Mouse (Mus musculus) liver, adult (tissue): ENCODE data around the gene Adarb2.

ENCODE experiments used
- GATA4 ChIP-seq: IDR thresholded peaks from 2 replicates; pipeline ENCODE4 v1.6.1; 2014; ENCODE audit warnings: mild to moderate bottlenecking, low read length; ENCODE audit not compliant: insufficient replicate concordance

The Adarb2 gene

DNA sequence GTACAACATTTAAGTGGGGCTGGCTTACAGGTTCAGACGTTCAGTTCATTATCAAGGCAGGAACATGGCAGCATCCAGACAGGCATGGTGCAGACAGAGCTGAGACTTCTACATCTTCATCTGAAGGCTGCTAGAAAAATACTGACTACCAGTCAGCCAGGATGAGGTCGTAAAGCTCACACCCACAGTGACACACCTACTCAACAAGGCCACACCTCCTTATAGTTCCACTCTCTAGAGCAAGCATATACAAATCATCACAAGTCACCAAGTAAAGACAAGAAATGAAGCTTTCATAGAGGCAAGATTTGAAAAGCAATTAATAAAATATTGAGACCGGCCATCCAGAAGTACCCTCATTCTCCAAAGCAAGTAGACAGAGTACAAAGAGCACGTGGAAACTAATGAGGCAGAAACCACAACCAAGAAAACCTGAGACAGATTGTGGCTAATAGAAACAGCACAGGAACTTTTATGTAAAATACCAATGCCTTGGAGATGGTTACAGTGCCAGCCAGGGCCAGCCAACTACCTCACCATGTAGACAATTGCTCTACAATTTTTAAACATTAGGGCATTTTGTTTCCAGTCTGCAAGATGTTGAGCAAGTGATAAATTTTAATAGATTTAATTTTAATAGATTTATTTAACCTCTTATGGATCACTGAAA lies 394.4 kb downstream of the Adarb2 start:
- TF ChIP-seq GATA4: no peak

DNA sequence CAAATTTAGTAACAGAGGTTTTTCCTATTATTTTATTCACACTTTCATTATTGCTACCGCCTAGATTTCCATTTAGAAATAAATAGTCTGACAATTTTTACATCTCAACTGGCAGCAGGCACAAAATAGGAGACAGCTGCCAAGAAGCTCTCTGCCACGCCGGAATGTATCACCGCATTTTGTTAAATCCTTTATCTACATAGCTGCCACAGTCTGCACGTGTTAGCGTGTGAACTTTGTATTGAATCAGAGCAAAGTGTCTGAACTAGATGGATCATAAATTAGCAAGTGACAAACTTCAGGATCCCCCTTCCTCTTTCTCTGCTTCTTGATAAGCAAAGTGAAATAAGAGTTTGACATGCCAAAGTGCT lies 395.0 kb downstream of the Adarb2 start:
- TF ChIP-seq GATA4: no peak

DNA sequence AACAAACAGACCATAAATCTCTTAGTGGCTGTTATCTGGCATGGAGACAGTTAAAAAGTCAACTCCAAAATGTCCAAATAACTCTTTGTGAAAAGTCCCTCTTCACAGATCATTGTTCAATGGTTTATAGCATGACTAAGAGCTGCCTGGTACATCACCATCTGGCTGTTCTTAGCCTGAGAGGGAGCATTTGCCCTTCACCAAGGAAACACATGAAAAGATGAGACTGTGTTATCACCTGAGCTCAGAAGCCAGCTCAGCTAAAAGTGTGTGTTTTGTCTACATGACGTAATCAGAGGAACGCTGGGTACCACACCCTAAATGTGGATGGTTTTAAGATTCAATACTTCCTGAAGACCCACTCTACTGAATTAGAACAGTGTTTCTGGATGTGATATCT lies 403.0 kb downstream of the Adarb2 start:
- no peak for TF ChIP-seq GATA4

DNA sequence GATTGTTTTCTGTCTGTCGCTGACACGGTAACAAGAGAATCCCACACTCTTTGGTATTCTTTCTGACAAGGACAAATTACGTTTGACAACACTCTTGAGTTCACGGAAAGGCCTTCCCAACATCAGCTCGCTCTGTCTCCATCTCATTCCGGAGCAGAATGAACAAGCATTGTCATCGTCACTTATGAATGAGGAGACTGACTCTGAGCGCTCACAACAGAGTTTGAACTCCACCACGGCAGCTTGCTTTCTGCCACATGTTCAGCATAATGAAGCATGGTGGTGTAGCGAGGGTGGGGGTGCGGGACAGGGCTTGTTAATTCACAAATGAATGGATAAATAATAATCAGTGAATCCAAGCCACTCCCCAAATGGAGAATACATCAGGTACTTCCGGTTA lies 405.4 kb downstream of the Adarb2 start:
- TF ChIP-seq GATA4: no peak

DNA sequence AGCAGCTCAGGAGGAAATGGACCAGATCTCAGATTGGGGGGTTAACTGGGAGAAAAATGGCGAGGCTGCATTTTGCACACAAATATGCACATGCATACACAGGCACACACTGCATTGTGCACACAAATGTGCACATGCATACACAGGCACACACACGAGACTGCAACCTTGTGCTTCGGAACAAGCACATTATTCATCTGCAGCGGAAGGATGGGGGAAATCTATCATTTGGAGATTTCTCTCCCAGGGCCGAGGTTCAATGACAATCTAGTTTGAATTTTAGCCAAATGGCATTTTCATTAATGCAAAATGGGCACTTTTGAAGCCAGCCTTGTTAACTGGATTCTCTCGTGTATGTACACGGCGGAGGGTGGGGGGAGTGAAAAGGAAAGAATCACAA lies 408.3 kb downstream of the Adarb2 start:
- no peak for TF ChIP-seq GATA4

DNA sequence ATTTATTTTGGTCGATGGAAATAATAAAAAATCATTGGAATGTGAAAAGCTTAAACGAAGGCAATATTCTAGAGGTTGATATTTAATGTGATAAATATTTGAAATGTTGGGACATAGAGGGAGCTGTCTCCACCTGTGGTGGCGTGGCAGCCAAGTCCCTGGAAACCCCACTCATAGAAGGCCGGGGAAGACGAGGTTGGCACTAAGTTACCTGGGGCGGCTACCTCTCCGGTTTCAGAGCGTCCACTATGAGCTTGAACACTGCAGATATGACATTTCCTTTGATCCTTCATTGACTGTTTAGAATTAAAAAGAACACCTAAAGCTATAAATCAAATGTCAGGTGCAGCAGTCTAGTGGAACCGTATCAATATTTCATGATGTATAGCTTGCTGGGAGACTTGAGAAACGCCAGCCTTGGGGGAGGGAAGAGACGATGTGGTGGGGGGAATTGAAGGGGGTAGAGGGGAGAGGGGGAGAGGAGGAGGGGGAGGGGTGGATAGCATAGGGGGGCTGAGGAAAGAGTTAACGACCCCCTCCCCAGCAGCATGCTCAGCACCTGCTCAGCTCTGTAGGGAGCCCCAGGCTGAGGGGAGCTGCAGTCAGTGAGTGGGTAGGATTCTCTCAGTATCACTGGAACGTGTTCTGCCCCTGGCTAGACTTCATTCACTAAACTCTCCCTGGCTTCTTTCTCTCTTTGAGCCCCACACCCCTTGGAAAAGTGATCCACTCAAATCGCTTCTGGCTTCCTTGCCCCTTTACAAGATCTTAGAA lies 410.1 kb downstream of the Adarb2 start:
- no peak for TF ChIP-seq GATA4

DNA sequence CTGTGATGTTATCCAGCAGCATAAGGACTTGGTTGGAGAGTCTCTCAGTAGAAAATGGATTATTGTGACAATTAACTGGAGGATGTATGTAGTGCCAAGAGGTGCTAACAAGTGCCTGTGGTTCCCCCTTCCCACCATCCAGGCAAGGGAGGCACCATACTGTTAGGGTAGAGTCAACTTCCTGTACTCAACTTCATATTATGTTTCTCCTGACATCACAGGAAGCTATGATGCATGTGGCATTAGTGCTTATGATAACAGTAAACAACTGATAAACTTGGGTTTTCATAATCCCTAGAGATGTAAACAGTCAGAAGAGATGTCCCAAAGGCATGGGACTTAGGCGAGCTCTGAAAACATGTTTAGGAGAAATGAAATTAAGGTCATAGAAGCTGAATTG lies 414.0 kb downstream of the Adarb2 start:
- TF ChIP-seq GATA4: no peak

DNA sequence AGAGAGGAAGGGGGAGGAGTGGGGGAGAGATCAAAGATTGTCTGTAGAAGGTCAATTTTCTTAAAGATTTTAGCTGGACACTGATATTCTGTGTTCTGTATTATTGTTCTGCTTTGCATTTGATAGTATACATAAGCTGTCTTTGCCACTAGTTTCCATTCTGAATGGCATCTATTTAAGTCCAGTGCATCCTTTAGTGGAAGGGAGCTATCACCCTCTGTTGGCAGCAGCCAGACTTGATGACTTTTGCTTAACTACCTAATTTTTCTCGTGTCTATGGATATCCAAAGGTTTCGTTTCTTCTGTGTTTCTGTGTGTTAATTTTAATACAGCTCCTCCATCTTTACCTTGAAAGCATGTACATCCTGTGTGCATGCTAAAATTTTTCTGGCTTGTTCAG lies 419.6 kb downstream of the Adarb2 start:
- TF ChIP-seq GATA4: no peak

DNA sequence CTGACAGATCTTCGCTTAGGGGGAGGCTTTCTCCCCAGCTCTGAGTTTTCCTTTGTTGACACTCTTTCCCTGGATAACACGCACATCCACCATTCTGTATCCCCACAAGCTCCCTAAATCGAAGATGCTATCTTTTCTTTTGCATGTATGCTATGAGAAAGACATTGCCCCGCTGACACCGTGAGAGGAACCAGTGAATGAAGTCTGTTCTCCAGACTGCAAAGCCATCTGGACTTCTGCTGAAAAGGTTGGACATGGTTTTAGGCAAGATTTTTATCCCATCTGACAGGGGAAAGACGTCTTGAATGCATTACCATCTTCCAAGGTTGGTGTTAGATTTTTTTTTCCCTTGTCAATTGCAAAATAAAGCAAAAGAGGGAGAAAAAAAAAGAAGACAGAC lies 426.9 kb downstream of the Adarb2 start:
- TF ChIP-seq GATA4: no peak

DNA sequence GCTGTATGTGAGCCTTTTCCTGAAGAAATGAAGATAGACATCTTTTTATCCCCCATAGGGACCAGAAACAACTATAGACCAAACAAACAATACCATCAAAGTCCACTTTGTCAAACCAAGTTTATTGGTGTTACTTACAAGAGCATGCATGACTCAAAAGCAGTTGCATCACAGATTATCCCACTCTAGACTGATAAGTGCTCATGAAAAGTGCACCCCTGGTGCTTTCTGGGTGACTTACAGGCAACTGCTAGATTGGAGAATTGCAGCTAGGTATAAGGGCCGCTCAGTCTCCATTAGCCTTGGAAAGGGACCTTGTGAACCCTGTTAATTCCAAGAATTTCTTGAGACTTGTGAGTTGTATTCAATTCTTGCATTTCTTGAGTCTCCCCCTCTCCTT lies 429.0 kb downstream of the Adarb2 start:
- no peak for TF ChIP-seq GATA4

DNA sequence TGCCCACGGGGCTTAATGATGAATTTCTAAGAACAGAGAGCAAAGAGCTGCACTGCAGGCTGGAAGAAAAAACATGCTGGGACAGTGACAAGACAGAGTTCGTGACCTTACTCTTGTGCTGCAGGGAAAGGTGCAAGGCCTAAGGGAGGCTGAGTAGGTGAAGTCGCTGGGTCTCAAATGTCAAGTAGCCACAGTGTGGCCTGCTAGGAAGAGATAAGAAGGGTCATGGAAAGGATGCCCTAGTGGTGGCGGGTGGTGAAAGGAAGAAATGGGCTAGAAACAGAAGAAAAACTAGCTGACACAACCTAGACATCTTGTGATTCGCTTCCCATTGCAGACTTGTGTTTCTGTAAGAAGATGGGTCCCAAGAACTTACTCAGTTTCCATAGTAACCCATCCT lies 429.4 kb downstream of the Adarb2 start:
- no peak for TF ChIP-seq GATA4

DNA sequence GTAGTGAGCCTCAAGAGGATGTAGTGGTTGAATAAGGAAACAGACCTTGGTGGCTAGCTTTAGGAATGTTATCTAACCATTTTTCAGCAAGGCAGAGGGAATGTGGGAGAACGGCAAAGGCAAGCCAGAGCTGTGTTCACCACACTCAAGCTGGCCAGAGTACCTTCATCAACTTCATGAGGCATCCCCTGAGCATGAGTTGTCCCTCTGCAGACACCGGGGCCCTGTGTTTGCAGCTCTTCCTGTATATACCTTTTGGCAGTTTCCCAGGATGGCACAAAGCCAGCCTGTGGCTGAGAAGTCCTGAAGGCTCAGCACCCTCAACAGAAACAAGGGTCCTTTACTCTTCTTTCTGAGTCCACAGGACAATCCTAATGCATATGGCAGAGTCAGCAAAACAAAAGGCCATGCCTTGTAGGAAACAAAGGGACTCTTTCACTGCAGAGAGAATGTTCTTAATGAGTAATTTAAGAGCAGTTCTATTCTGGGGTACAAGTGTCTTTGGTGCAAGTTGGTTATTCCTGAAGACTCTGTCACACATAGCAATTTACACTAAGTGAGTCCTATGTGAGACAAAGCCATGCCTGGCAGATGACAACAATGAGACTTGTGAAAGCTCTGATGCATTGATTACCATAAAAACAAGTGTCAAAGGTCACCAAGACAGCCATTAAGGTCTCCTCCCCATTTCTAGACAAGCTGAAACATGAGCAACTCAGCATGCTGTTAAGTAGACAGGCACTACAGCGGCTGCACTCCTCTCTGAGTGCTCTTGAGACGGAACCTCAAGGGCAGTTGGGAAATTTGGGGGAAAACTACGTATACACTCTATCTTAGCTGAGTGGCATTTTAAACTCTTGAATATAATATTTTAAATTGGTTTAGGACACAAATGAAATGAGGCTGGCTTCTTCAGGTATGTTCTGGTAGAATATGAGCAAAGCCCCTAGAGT lies 431.0 kb downstream of the Adarb2 start:
- TF ChIP-seq GATA4: no peak

DNA sequence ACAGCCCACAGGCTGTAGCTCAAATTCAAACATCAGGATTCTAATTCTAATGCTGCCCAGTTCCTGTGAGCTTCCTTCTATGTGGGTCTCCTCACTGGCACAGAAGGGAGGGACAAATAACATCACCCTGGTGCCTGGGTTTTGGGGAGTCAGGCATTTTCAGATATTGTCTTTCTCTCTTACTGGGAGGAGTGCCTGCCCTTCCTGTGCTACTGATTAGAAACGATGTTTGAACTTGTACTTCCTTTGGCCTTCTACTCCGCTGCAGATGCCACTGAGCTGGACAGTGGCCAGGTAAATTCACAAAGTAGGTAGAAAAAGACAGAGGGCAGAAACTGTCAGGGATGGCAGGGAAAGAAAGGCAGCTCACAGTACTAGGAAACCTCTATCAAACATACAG lies 439.4 kb downstream of the Adarb2 start:
- peak; percentile 58; the same call in 1 of the 2 replicates for TF ChIP-seq GATA4

DNA sequence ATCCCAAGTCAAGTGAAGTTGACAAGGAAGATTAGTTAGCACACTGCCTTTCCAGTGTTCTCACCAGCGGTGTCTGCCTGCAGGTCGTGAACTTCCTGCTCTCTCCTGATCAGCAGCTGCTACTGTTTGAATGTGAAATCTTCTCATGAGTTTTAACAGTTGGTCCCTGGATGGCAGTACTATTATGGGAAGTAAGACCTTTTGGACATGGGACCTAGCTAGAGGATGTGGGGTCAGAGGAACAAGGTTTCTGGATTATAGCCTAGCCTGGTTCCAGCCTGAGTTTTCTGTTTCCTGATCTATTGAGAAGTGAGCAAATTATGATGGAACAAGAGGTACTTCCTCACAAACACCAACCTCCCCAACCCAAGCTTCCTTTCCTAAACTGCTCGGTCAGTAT lies 441.3 kb downstream of the Adarb2 start:
- TF ChIP-seq GATA4: peak; percentile 86

DNA sequence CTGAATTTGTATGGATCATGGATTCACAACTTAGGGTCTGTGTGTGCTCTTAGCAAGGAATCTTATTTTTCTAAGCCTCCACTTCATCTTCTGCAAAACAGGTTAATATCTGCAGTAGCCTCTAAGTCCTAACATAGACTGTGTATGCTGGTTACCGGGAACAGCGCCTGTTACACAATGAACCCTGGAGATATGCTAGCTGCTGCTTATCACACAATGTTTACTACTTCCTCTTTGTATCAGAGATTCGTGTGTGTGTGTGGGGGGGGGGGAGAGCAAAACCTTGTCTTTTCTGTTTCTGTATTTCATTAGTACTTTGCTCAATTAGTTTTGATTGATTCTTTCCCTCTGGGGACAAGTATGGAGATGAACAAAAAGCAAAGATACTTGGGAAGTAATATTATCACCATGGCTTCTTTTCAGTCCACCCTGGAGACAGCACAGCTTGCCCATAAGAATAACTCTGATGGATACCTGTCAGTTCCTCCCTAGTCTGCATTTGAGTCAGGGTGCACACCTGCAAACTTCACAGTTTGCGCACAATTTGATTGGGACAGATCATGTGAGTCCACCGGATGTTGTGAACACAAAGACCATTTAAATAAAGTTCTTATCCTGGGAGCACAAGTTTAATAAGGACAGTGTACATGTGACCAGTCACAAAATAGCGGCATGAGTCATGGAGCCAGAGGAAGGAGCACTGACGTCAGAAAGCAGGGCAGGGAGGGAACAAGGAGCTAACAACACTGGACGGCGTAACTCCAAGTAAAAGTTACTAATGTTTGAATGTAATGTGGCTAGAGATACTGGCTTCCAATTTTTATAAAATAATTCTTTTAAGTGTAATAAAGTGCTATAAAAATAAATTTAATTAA lies 442.4 kb downstream of the Adarb2 start:
- TF ChIP-seq GATA4: peak; percentile 49; the same call in 1 of the 2 replicates

DNA sequence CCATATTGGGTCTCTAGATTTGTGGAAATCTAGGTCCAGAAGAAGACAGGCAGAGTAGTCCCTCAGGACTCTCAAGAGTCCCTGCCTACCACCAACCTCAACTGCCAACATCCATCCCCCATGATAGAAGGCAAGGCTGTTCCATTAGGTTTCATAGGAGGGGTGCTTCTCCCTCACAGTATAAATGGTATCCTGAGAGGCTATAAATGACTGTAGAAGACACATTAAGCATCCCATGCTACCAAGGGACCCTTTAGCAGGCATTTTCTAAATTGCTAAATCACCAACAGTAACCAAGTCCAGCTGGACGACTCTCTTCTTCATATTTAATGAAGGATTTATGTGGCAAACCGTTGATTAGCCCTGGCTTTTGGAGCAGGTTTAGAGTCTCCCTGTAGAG lies 446.6 kb downstream of the Adarb2 start:
- TF ChIP-seq GATA4: no peak
